Mouse (Mus musculus) spleen, adult 2 months (tissue): ENCODE data around the gene Cd27. TPM values are rescaled to one million over a fixed set of nuclear protein-coding genes. Genes with fewer than 3 reads are reported as not detected.
A peak's percentile ranks its signal among the peaks of the same experiment; 100 is the strongest.
"Not testable (repeated sequence)": the region's sequence is repeated elsewhere in the genome, so short reads cannot be mapped to it uniquely, and the experiment has no call there.

Experiments used
- DNase-seq, 2 experiments: peaks; one replicate each; pipeline versions ENCODE4 v3.0.0 to v3.0.0-alpha.2; 2012 to 2021; ENCODE audit warnings: low spot score in 2 of 2, low read depth in 1 of 2
- H3K27ac ChIP-seq: fragments of 200-500 bp; 2 replicates; pipeline ENCODE4 v1.5.1; 2012; ENCODE audit warnings: low read length, inconsistent platforms; ENCODE audit not compliant: insufficient read depth
- H3K27me3 ChIP-seq: fragments of 200-500 bp; 2 replicates; pipeline ENCODE4 v1.6.1; 2012; ENCODE audit warnings: mild to moderate bottlenecking, moderate library complexity, low read length, inconsistent platforms; ENCODE audit not compliant: control insufficient read depth, insufficient read depth
- H3K36me3 ChIP-seq: fragments of 200-500 bp; 2 replicates; pipeline ENCODE4 v1.6.1; 2012; ENCODE audit warnings: mild to moderate bottlenecking, low read length, inconsistent platforms; ENCODE audit not compliant: control insufficient read depth, insufficient read depth
- H3K4me1 ChIP-seq: fragments of 200-500 bp; 2 replicates; pipeline ENCODE4 v1.6.1; 2011; ENCODE audit warnings: inconsistent platforms; ENCODE audit not compliant: control insufficient read depth, insufficient read depth, insufficient read length
- H3K4me3 ChIP-seq: fragments of 200-500 bp; 2 replicates; pipeline ENCODE4 v1.5.1; 2011; ENCODE audit warnings: mild to moderate bottlenecking, inconsistent platforms; ENCODE audit not compliant: insufficient read depth, insufficient read length; ENCODE audit errors: extremely low read depth
- CTCF ChIP-seq: fragments of 200-500 bp; IDR thresholded peaks from 2 replicates; pipeline ENCODE4 v1.5.1; 2011; ENCODE audit warnings: mild to moderate bottlenecking, inconsistent platforms; ENCODE audit not compliant: insufficient read depth, insufficient read length, insufficient replicate concordance; ENCODE audit errors: extremely low read depth
- POLR2A ChIP-seq: fragments of 200-500 bp; IDR thresholded peaks from 2 replicates; pipeline ENCODE4 v1.6.1; 2011; ENCODE audit warnings: low read depth, low read length, inconsistent platforms
- WGBS: fragments of 180-500 bp; shearing (Covaris S2); methylation state at CpG from one replicate; pipeline ENCODE4 v1.1.7; 2018; 5-methylcytosine and 5-hydroxymethylcytosine counted together
- polyA plus RNA-seq: library from polyadenylated mRNA; depleted of rRNA; stranded (reverse); fragments of >200 nt; gene quantifications from 2 replicates; pipeline ENCODE4 v1.2.3, GENCODE M21; 2012

Gene Cd27
- polyA plus RNA-seq, 1 experiment, result 87.3 TPM

DNA sequence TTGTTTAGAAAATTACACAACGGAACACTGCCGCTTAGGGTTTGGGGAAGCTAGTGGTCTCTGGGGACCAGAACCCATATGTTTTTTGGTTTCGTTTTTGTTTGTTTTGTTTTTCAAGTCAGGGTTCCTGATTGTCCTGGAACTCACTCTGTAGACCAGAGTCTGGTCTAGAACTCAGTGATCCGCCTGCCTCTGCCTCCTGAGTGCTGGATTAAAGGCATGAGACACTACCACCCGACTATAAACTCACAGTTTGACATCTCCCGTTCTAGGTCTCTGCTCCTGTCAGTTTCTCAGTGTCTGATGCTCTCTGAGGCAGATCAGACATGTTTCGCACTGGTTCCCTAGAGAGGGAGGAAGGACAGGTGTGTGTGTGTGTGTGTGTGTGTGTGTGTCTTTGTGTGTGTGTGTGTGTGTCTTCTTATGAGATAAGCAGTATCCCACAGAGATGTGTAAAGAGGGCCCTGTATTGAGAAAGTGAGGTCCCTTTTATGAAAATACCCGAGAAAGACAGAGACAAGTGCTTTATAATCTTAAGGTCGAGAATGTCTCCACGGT is 35.5 kb upstream of the Cd27 start:
- no peaks in the 10 kb centered on the region for H3K27me3 ChIP-seq
- peak; percentile 26 to 79 for DNase-seq
- peak overlapping the region; percentile 96 for H3K27ac ChIP-seq
- H3K36me3 ChIP-seq, result no peaks in the 10 kb centered on the region
- peak overlapping the region; percentile 31; the same call in 1 of the 2 replicates for H3K4me3 ChIP-seq
- TF ChIP-seq CTCF, result no peak
- no peak for TF ChIP-seq POLR2A
- WGBS, result 49% methylated on average over 10 of the region's 10 CpGs
- peaks cover 2% of the 10 kb centered on the region; the same call in 1 of the 2 replicates for H3K4me1 ChIP-seq

DNA sequence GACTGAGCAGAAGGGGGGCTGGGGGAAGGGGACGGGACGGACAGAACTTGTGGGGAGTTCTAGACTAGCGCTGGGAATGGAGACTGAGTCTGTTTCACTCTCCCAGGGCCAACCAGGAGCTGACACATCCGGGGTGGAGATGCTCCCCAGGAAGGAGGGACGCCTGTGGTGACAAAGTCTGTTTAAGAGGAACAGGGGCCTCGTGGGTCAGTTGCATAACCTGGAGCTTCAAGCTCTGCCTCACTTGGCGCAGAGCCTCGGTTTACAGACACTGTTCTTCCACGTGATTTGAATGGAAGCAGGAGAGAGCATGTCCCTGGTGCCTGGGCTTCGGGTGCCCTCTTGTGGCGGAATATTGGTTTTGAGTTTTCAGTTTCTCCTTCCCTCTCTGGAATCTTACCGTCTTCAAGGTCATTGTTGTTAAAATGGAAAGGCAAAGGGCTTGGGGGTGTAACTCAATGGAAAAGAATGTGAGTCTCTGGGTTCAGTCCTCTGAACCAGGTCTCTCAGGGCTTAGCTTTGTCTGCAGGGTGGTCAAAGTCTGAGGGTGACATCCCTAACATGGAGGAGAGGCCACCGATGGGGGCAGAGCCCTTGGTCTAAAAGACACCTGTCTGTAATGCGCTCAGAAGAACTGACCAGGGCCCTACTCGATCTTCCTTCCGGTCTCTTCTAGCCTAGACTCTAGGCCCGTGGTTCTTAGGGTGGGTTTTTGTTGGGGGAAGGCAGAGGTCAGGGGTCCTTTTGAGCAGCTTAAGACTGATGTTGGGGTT is 34.8 kb upstream of the Cd27 start:
- Histone ChIP-seq H3K27me3 (no peaks in the 10 kb centered on the region), H3K4me1 (peaks cover 2% of the 10 kb centered on the region; the same call in 1 of the 2 replicates), H3K4me3 (peak overlapping the region; percentile 24; the same call in 1 of the 2 replicates), H3K36me3 (no peaks in the 10 kb centered on the region), H3K27ac (peak overlapping the region; percentile 96)
- TF ChIP-seq POLR2A (no peak), CTCF (peak; percentile 92; the same call in 1 of the 2 replicates)
- peak; percentile 82 for DNase-seq
- WGBS, result 8% methylated on average over 17 of the region's 17 CpGs

DNA sequence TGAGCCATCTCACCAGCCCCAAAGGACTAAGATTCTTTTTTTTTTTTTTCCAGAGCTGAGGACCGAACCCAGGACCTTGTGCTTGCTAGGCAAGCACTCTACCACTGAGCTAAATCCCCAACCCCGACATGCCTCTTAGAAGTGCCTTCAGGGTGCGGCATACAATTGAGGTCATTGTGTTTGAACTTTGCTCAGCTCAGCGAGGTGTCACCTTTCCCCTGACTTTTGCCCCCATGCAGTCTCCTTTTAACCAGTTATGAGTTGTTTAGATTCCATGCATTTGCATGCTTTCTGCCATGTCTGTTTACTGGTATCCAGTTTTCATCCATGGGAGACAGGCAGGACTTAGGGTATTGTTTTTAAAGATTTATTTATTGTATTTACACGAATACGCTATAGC is 32.0 kb upstream of the Cd27 start:
- H3K27me3 ChIP-seq, result no peaks in the 10 kb centered on the region
- H3K36me3 ChIP-seq, result no peaks in the 10 kb centered on the region
- 74% methylated on average over 6 of the region's 6 CpGs for WGBS
- no peak overlapping the region for H3K27ac ChIP-seq
- H3K4me1 ChIP-seq, result peaks cover 2% of the 10 kb centered on the region; the same call in 1 of the 2 replicates
- H3K4me3 ChIP-seq, result no peak overlapping the region
- TF ChIP-seq CTCF (no peak), POLR2A (no peak)
- DNase-seq, result no peak

DNA sequence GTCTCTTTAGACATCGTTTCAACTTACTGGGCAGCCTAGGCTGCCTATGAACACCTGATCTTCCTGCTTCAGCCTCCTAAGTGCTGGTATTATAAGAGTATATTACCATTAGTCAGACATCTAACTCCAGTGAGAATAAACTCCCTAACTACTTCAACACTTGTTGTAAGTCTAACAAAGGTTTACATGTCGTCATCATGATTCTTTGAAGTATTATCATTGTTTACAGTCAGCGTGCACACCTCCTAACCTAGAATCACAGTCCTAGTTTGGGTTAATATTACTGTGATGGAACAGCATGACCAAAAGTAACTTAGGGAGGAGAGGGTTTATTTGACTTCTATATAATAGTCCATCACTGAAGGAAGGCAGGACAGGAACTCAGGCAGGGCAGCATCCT is 30.7 kb upstream of the Cd27 start:
- H3K4me1 ChIP-seq, result peaks cover 2% of the 10 kb centered on the region; the same call in 1 of the 2 replicates
- H3K4me3 ChIP-seq, result no peak overlapping the region
- TF ChIP-seq POLR2A (no peak), CTCF (no peak)
- no peaks in the 10 kb centered on the region for H3K27me3 ChIP-seq
- 75% methylated on average over 3 of the region's 3 CpGs for WGBS
- no peaks in the 10 kb centered on the region for H3K36me3 ChIP-seq
- no peak overlapping the region for H3K27ac ChIP-seq
- DNase-seq, result no peak

DNA sequence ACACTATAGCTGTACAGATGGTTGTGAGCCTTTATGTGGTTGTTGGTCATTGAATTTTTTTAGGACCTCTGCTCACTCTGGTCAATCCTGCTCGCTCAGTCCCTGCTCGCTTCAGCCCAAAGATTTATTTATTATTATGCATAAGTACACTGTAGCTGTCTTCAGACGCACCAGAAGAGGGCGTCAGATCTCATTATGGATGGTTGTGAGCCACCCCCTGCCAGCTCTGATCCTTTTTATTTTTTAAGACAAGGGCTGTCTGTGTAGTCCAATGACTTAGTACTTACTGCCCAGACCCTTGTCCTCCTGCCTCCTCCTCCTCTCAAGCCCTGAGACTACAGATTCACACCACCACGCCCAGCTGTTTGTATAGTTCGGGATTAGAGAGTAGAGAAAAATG is 29.8 kb upstream of the Cd27 start:
- H3K4me1 ChIP-seq, H3K36me3 ChIP-seq, H3K27ac ChIP-seq, DNase-seq, H3K27me3 ChIP-seq, H3K4me3 ChIP-seq: not testable (repeated sequence)
- 77% methylated on average over 6 of the region's 6 CpGs for WGBS

DNA sequence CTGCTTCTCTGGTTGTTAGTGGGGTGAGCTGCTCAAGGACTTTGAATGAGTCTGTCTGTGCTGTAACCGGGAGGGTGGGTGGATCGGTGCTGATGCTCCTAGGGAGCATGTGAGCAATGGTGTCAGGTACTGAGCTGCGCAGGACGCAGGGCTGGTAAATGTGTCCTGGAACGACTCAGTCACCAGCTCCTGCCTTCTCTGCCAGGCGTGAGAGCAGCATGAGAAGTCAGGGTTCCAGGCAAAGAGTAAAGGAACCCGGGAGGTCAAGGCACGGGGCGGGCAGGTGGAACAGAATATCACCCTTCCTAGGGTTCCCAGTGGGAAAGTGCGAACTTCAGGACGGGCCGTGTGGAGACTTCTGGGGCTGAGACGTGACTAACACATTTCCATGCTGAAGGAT is 29.3 kb upstream of the Cd27 start:
- Histone ChIP-seq H3K27ac (peak overlapping the region; percentile 76), H3K36me3 (no peaks in the 10 kb centered on the region), H3K27me3 (no peaks in the 10 kb centered on the region), H3K4me3 (peak overlapping the region; percentile 32; the same call in 1 of the 2 replicates), H3K4me1 (no peaks in the 10 kb centered on the region; the same call in 1 of the 2 replicates)
- DNase-seq, result no peak
- TF ChIP-seq POLR2A (no peak), CTCF (no peak)
- 82% methylated on average over 13 of the region's 13 CpGs for WGBS

DNA sequence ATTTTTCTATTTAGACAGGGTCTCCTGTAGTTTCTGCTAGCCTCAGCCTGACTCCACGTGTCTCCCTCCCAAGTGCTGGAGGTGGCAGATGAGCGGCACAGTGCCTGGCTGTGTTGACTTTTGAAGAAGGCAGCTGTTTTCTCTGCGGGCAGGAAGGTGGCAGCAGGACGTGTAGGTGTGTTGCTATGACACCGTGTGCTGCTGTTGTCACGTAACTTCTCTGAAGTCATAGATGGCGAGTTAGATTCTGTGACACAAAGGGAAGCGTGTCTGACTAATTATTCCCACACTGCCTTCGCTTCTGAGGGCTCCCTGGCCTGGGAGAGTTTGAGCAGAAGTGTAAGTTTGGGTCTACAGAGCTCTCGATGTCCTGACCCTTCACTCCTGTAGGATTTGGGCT is 28.4 kb upstream of the Cd27 start:
- peak overlapping the region; percentile 76 for H3K27ac ChIP-seq
- H3K4me3 ChIP-seq, result no peak overlapping the region
- 14% methylated on average over 10 of the region's 10 CpGs for WGBS
- no peaks in the 10 kb centered on the region for H3K27me3 ChIP-seq
- TF ChIP-seq POLR2A (no peak; the same call in 1 of the 2 replicates), CTCF (no peak)
- no peaks in the 10 kb centered on the region; the same call in 1 of the 2 replicates for H3K4me1 ChIP-seq
- H3K36me3 ChIP-seq, result no peaks in the 10 kb centered on the region
- peak; percentile 52 to 89 for DNase-seq
